Mouse (Mus musculus) ES-Bruce4 (cell line): ENCODE results near the gene Scn8a. TPM values are rescaled to one million over a fixed set of nuclear protein-coding genes. Genes with fewer than 3 reads are reported as not detected.

Experiments used
- H3K27ac ChIP-seq: 2 replicates; pipeline ENCODE4 v1.5.1; 2012; ENCODE audit warnings: low read length, inconsistent platforms; ENCODE audit not compliant: insufficient read depth
- H3K27me3 ChIP-seq: 2 replicates; pipeline ENCODE4 v1.6.1; 2012; ENCODE audit warnings: mild to moderate bottlenecking, low read length, inconsistent platforms; ENCODE audit not compliant: control insufficient read depth, poor library complexity, insufficient read depth, severe bottlenecking
- H3K36me3 ChIP-seq: 2 replicates; pipeline ENCODE4 v1.6.1; 2012; ENCODE audit warnings: inconsistent platforms, mild to moderate bottlenecking, low read length, moderate library complexity; ENCODE audit not compliant: control insufficient read depth, poor library complexity, insufficient read depth, severe bottlenecking
- H3K4me1 ChIP-seq: one replicate; pipeline ENCODE4 v1.8.1; 2011; ENCODE audit warnings: low read length; ENCODE audit not compliant: control insufficient read depth, insufficient read depth
- H3K4me3 ChIP-seq: 2 replicates; pipeline ENCODE4 v1.5.1; 2011; ENCODE audit warnings: low read depth, mild to moderate bottlenecking, low read length
- H3K9ac ChIP-seq: 2 replicates; pipeline ENCODE4 v1.6.1; 2012; ENCODE audit warnings: low read depth, mild to moderate bottlenecking, inconsistent platforms; ENCODE audit not compliant: poor library complexity, severe bottlenecking
- H3K9me3 ChIP-seq: replicated peaks from 2 replicates; pipeline ENCODE4 v1.6.1; 2012; ENCODE audit warnings: mild to moderate bottlenecking, low read length, inconsistent platforms; ENCODE audit not compliant: control insufficient read depth, poor library complexity, insufficient read depth, severe bottlenecking
- CTCF ChIP-seq: IDR thresholded peaks from one replicate; pipeline ENCODE4 v1.8.1; 2011; ENCODE audit warnings: low read depth, low read length
- EP300 ChIP-seq: IDR thresholded peaks from 2 replicates; pipeline ENCODE4 v1.6.1; 2011; ENCODE audit warnings: low read depth, low read length; ENCODE audit not compliant: insufficient read depth
- POLR2A ChIP-seq: IDR thresholded peaks from one replicate; pipeline ENCODE4 v1.8.1; 2011; ENCODE audit warnings: low read length; ENCODE audit not compliant: insufficient read depth
- polyA plus RNA-seq: library from polyadenylated mRNA; stranded (reverse); fragments of >200 nt; gene quantifications from 2 replicates; pipeline ENCODE4 v1.2.4, GENCODE M21; 2011; ENCODE audit warnings: low read depth; ENCODE audit not compliant: missing spikeins, insufficient read depth, insufficient read length

Scn8a gene
- polyA plus RNA-seq, 1 experiment = 8.9 TPM

- peaks cover 15% of the 10 kb centered on the region for H3K4me1 ChIP-seq
Measured at GRCm38 (mm10) chr15:101094979-101095378, 225.3 kb downstream of the Scn8a start.

DNA sequence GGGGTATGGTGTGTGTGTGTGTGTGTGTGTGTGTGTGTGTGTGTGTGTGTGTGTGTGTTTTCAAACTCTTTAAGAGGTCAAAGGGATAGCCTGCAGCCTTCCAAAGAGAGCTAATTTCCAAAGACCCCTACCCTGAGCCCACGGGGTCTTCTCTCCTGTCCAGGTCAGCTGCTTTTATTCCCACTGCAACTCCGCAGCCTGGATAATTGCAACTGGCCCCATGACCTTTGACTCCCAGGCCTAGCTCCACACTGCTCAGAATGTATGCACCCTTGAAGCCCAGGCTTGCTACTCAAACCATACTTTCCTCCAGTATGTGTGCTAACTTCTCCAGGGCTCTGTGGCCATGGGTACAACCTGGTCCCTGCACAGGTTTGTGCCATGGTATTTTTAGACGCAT, 225.7 kb downstream of the Scn8a start:
- Histone ChIP-seq H3K9ac (no peak overlapping the region), H3K36me3 (no peaks in the 10 kb centered on the region), H3K9me3 (no peaks in the 10 kb centered on the region), H3K4me1 (peaks cover 15% of the 10 kb centered on the region), H3K27ac (no peak overlapping the region), H3K27me3 (no peaks in the 10 kb centered on the region), H3K4me3 (no peak overlapping the region)
- TF ChIP-seq EP300 = no peak
- TF ChIP-seq POLR2A = no peak

More at GRCm38 (mm10) chr15:101094979-101095378, 225.3 kb downstream of the Scn8a start:
- Histone ChIP-seq H3K9ac (peak overlapping the region; percentile 35; the same call in 1 of the 2 replicates), H3K4me3 (peak overlapping the region; percentile 11; the same call in 1 of the 2 replicates), H3K27ac (peak overlapping the region; percentile 37), H3K36me3 (no peaks in the 10 kb centered on the region), H3K27me3 (no peaks in the 10 kb centered on the region), H3K9me3 (no peaks in the 10 kb centered on the region)
- TF ChIP-seq EP300 = no peak
- TF ChIP-seq CTCF = no peak
- no peak for TF ChIP-seq POLR2A

Other genes starting within 250 kb of the Scn8a start
- gene Smagp, start 232.9 kb upstream of the Scn8a start, polyA plus RNA-seq = 36.6 and 45.6 TPM in 2 replicates
- 15.4 and 30.0 TPM in 2 replicates for gene Bin2, start 200.3 kb upstream of the Scn8a start, polyA plus RNA-seq
- gene Cela1, start 181.9 kb upstream of the Scn8a start, polyA plus RNA-seq = 2.0 and 2.4 TPM in 2 replicates
- gene Galnt6, start 140.5 kb upstream of the Scn8a start, polyA plus RNA-seq = 25.1 and 28.1 TPM in 2 replicates
- gene Slc4a8, start 108.1 kb upstream of the Scn8a start, polyA plus RNA-seq = 15.6 and 18.7 TPM in 2 replicates
- gene Gm47841, start 177.5 kb downstream of the Scn8a start, polyA plus RNA-seq = not detected in 2 replicates
- gene Fignl2, start 208.7 kb downstream of the Scn8a start, polyA plus RNA-seq = 25.6 and 27.4 TPM in 2 replicates
- not detected in 2 replicates for gene Ankrd33, start 245.9 kb downstream of the Scn8a start, polyA plus RNA-seq